Mouse (Mus musculus): ENCODE data around the gene Sh3rf1. TPM values are rescaled to one million over a fixed set of nuclear protein-coding genes. Genes with fewer than 3 reads are reported as not detected.

Gene Sh3rf1
- polyA plus RNA-seq, 1 experiment from 2014 or later: 6.4 TPM

DNA sequence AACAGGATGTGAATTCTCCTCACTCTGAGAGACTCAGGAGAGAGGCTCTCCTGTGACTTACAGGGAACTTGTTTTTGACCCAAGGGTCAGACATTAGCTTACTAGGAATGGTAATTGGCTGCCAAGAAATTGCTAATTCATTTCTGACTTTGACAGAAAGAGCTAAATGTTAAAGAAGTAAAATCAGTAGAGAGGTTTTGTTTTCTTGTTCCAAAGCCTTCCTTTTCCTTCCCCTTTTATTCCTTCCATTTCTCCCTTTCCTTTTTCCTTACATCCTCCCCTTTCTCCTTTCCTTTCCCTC, 213.6 kb downstream of the Sh3rf1 start:
- Histone ChIP-seq H3K27me3 (ENCODE audit: control insufficient read depth, insufficient read depth, low read length) (no peaks in the 10 kb centered on the region), H3K4me3 (ENCODE audit: low read depth, low read length) (no peak overlapping the region), H3K4me2 (no peak overlapping the region), H3K27ac (ENCODE audit: low read depth, low read length) (no peak overlapping the region), H3K9ac (ENCODE audit: low read depth, low read length) (no peak overlapping the region), H3K9me3 (replicated peaks; ENCODE audit: control insufficient read depth, low read length) (peaks cover 3% of the 10 kb centered on the region; the same call in 1 of the 2 replicates), H3K4me1 (ENCODE audit: control insufficient read depth, insufficient read depth, low read length) (no peaks in the 10 kb centered on the region), H3K36me3 (ENCODE audit: control insufficient read depth, insufficient read depth, low read length) (no peaks in the 10 kb centered on the region)
- no peak for ATAC-seq (replicated peaks; ENCODE audit: insufficient number of reproducible peaks, low FRiP score, low TSS enrichment)

DNA sequence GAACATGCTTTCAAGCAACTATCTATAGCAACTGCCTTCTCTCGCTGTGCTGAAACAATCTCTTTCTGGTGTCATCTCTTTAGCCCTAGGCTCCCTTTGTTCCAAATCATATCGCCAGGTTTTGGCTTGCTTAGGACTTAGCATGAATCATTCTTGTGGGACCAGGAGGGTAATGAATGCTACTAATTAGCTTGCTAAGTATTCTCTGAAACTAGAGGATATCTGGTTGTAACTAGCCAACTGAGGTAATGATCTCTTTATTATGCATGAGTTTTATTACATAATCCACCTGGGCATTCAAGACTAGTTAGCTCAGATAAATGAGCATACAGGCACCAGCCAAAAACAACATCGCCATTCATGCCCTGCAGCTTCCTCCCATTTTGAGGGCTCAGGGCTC, 219.3 kb downstream of the Sh3rf1 start:
- ATAC-seq (replicated peaks; ENCODE audit: insufficient number of reproducible peaks, low FRiP score, low TSS enrichment): no peak
- Histone ChIP-seq H3K4me3 (ENCODE audit: low read depth, low read length) (no peak overlapping the region), H3K9ac (ENCODE audit: low read depth, low read length) (no peak overlapping the region), H3K27ac (ENCODE audit: low read depth, low read length) (no peak overlapping the region), H3K36me3 (ENCODE audit: control insufficient read depth, insufficient read depth, low read length) (no peaks in the 10 kb centered on the region), H3K9me3 (replicated peaks; ENCODE audit: control insufficient read depth, low read length) (peaks cover 3% of the 10 kb centered on the region; the same call in 1 of the 2 replicates), H3K27me3 (ENCODE audit: control insufficient read depth, insufficient read depth, low read length) (no peaks in the 10 kb centered on the region), H3K4me2 (no peak overlapping the region), H3K4me1 (ENCODE audit: control insufficient read depth, insufficient read depth, low read length) (no peaks in the 10 kb centered on the region)
- WGBS (ENCODE audit: insufficient replicate concordance): 89% methylated on average over 3 of the region's 3 CpGs

DNA sequence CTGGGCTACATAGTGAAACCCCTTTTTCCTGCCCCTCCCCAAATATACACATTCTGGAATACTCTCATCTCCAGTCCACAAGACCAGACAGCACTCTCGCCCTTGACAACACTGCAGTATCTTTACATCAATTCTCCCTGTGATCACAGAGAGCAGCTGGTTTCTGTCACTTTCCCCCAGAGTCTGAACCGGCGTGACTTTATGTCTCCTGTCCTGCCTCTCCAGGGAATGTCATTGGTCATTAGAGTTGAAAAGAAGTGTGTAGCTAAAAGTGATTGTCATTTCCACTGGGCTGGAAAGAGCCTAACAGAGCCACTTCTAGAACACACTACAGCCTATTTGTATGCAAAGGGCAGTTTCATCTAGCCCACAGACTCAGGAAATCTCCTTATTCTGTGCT, 220.7 kb downstream of the Sh3rf1 start:
- no peaks in the 10 kb centered on the region; the same call in 1 of the 2 replicates for H3K9me3 ChIP-seq (replicated peaks; ENCODE audit: control insufficient read depth, low read length)
- no peak overlapping the region for H3K4me3 ChIP-seq (ENCODE audit: low read depth, low read length)
- ATAC-seq (replicated peaks; ENCODE audit: insufficient number of reproducible peaks, low FRiP score, low TSS enrichment): no peak
- no peaks in the 10 kb centered on the region for H3K27me3 ChIP-seq (ENCODE audit: control insufficient read depth, insufficient read depth, low read length)
- WGBS (ENCODE audit: insufficient replicate concordance): 43% methylated on average over 3 of the region's 3 CpGs
- H3K36me3 ChIP-seq (ENCODE audit: control insufficient read depth, insufficient read depth, low read length): no peaks in the 10 kb centered on the region
- no peak overlapping the region for H3K4me2 ChIP-seq
- H3K27ac ChIP-seq (ENCODE audit: low read depth, low read length): no peak overlapping the region
- no peak overlapping the region for H3K9ac ChIP-seq (ENCODE audit: low read depth, low read length)
- H3K4me1 ChIP-seq (ENCODE audit: control insufficient read depth, insufficient read depth, low read length): no peaks in the 10 kb centered on the region

Other genes starting within 250 kb of the Sh3rf1 start
- 24.4 and 29.2 TPM in 2 replicates for gene Clcn3, start 240.6 kb upstream of the Sh3rf1 start, polyA plus RNA-seq (2014; fragmentation: Nextera tagmentation; extraction: Ambion mirVana)
- gene Nek1, start 230.7 kb upstream of the Sh3rf1 start, polyA plus RNA-seq (2014; fragmentation: Nextera tagmentation; extraction: Ambion mirVana): 15.4 and 16.4 TPM in 2 replicates

Measured in heart, embryonic 11.5 days (tissue).